7 mouse cellular contexts compared by ENCODE assay signal in genomic region chr16:32077648-32078407, GRCm38 (mm10). TPM values are rescaled to one million over a fixed set of nuclear protein-coding genes. Genes with fewer than 3 reads are reported as not detected.
DNase-seq lines count a peak whose midpoint lies in the region; ATAC-seq and TF ChIP-seq lines count a peak whose summit lies in the region.

No protein-coding gene starts in this region.

- 3% methylated on average over 13 of the region's 13 CpGs for WGBS in spleen, adult 2 months
- WGBS in embryonic facial prominence, embryonic 11.5 days, result 13% methylated on average over 13 of the region's 13 CpGs
- WGBS in hindbrain, embryonic 14.5 days, result 12% methylated on average over 13 of the region's 13 CpGs
- WGBS in midbrain, embryonic 16.5 days, result 15% methylated on average over 13 of the region's 13 CpGs

- no peaks in the 10 kb centered on the region for H3K9me3 ChIP-seq in embryonic facial prominence, embryonic 11.5 days (replicated peaks; ENCODE audit: control insufficient read depth, low read length)
- no peaks in the 10 kb centered on the region for H3K9me3 ChIP-seq in hindbrain, embryonic 14.5 days (ENCODE audit: control insufficient read depth, low read length)
- H3K9me3 ChIP-seq in midbrain, embryonic 16.5 days (replicated peaks; ENCODE audit: control insufficient read depth, low read length, poor library complexity, severe bottlenecking), result no peaks in the 10 kb centered on the region

- no peak for ATAC-seq in embryonic facial prominence, embryonic 11.5 days (replicated peaks; ENCODE audit: insufficient number of reproducible peaks, low FRiP score, low TSS enrichment, low read depth)
- no peak for ATAC-seq in hindbrain, embryonic 14.5 days (ENCODE audit: low FRiP score)
- no peak for ATAC-seq in midbrain, embryonic 16.5 days

- no peak for TF ChIP-seq CTCF in spleen, adult 2 months (IDR thresholded peaks at IDR 0.05; ENCODE audit: extremely low read depth, insufficient read depth, insufficient read length, insufficient replicate concordance)

- peak overlapping the region; percentile 97 for H3K4me3 ChIP-seq in spleen, adult 2 months (ENCODE audit: extremely low read depth, insufficient read depth, insufficient read length)
- peak overlapping the region; percentile 93 for H3K4me3 ChIP-seq in embryonic facial prominence, embryonic 11.5 days (ENCODE audit: low read depth, low read length)
- H3K4me3 ChIP-seq in hindbrain, embryonic 14.5 days (replicated peaks; ENCODE audit: low read length), result peak overlapping the region; percentile 94
- H3K4me3 ChIP-seq in midbrain, embryonic 16.5 days (ENCODE audit: low read depth, low read length), result peak overlapping the region; percentile 99

- peak overlapping the region; percentile 98 for H3K9ac ChIP-seq in embryonic facial prominence, embryonic 11.5 days (replicated peaks; ENCODE audit: low read length)
- peak overlapping the region; percentile 94 for H3K9ac ChIP-seq in hindbrain, embryonic 14.5 days
- H3K9ac ChIP-seq in midbrain, embryonic 16.5 days (ENCODE audit: low read depth, low read length), result peak overlapping the region; percentile 97; the same call in 1 of the 2 replicates

- H3K36me3 ChIP-seq in spleen, adult 2 months (ENCODE audit: control insufficient read depth, insufficient read depth, low read length), result 0 out of 2 replicates have a peak, but pooled peaks cover 2% of the 10 kb centered on the region
- H3K36me3 ChIP-seq in embryonic facial prominence, embryonic 11.5 days (replicated peaks; ENCODE audit: control insufficient read depth, insufficient read depth, low read depth, low read length), result no peaks in the 10 kb centered on the region
- no peaks in the 10 kb centered on the region for H3K36me3 ChIP-seq in hindbrain, embryonic 14.5 days (replicated peaks; ENCODE audit: control insufficient read depth, insufficient read depth)
- no peaks in the 10 kb centered on the region for H3K36me3 ChIP-seq in midbrain, embryonic 16.5 days (ENCODE audit: control insufficient read depth, insufficient read depth, low read length)

- peak overlapping the region; percentile 62 for H3K4me2 ChIP-seq in embryonic facial prominence, embryonic 11.5 days (ENCODE audit: low read depth, low read length)
- peak overlapping the region; percentile 56 for H3K4me2 ChIP-seq in hindbrain, embryonic 14.5 days (replicated peaks)
- H3K4me2 ChIP-seq in midbrain, embryonic 16.5 days (ENCODE audit: low read length), result peak overlapping the region; percentile 74

- no peak for DNase-seq in spleen, adult 2 months (ENCODE audit: low read depth in 1 of 2, low spot score in 2 of 2)
- DNase-seq in spleen, postnatal 10 days (ENCODE audit: low spot score in 2 of 2), result no peak
- no peak for DNase-seq in embryonic facial prominence, embryonic 11.5 days (ENCODE audit: low spot score)
- no peak for DNase-seq in hindbrain, embryonic 14.5 days (ENCODE audit: low spot score)
- no peak for DNase-seq in ovary, postnatal 14 days (ENCODE audit: low spot score)
- DNase-seq in cerebellum, adult 8-10 months, result no peak

- H3K4me1 ChIP-seq in spleen, adult 2 months (ENCODE audit: control insufficient read depth, insufficient read depth, insufficient read length), result peaks cover 6% of the 10 kb centered on the region; the same call in 1 of the 2 replicates
- H3K4me1 ChIP-seq in embryonic facial prominence, embryonic 11.5 days (ENCODE audit: control insufficient read depth, insufficient read depth, low read length), result no peaks in the 10 kb centered on the region
- peaks cover 21% of the 10 kb centered on the region for H3K4me1 ChIP-seq in hindbrain, embryonic 14.5 days (replicated peaks; ENCODE audit: control insufficient read depth, insufficient read depth, low read length)
- H3K4me1 ChIP-seq in midbrain, embryonic 16.5 days (ENCODE audit: control insufficient read depth, insufficient read depth, low read length), result peaks cover 23% of the 10 kb centered on the region

- no peak for TF ChIP-seq POLR2A in spleen, adult 2 months (IDR thresholded peaks at IDR 0.05; ENCODE audit: low read depth, low read length)

- no peaks in the 10 kb centered on the region for H3K27me3 ChIP-seq in spleen, adult 2 months (ENCODE audit: control insufficient read depth, insufficient read depth, low read length)
- H3K27me3 ChIP-seq in embryonic facial prominence, embryonic 11.5 days (ENCODE audit: control insufficient read depth, insufficient read depth, low read length), result no peaks in the 10 kb centered on the region
- no peaks in the 10 kb centered on the region for H3K27me3 ChIP-seq in hindbrain, embryonic 14.5 days (ENCODE audit: control insufficient read depth, insufficient read depth, low read length)
- no peaks in the 10 kb centered on the region for H3K27me3 ChIP-seq in midbrain, embryonic 16.5 days (ENCODE audit: control insufficient read depth, insufficient read depth, low read depth, low read length)

- peak overlapping the region; percentile 99 for H3K27ac ChIP-seq in spleen, adult 2 months (ENCODE audit: insufficient read depth, low read length)
- H3K27ac ChIP-seq in embryonic facial prominence, embryonic 11.5 days (replicated peaks; ENCODE audit: low read depth, low read length), result peak overlapping the region; percentile 93; the same call in 1 of the 2 replicates
- no peak overlapping the region for H3K27ac ChIP-seq in hindbrain, embryonic 14.5 days
- no peak overlapping the region for H3K27ac ChIP-seq in midbrain, embryonic 16.5 days (ENCODE audit: low read length)

RNA-seq across cellular contexts. Expression of gene Pak2, which starts 1.3 kb away (rescaled TPM):
- polyA plus RNA-seq in spleen, adult 2 months (2012; rRNA removed), result 16.8 and 18.8 TPM in 2 replicates
- polyA plus RNA-seq in embryonic facial prominence, embryonic 11.5 days (2014; fragmentation: Nextera tagmentation; extraction: Ambion mirVana), result 41.6 and 42.6 TPM in 2 replicates
- polyA plus RNA-seq in hindbrain, embryonic 14.5 days (2014; fragmentation: Nextera tagmentation; extraction: Ambion mirVana), result 30.6 and 34.5 TPM in 2 replicates
- 37.5 and 40.4 TPM in 2 replicates for polyA plus RNA-seq in midbrain, embryonic 16.5 days (2015; fragmentation: Nextera tagmentation; extraction: Ambion mirVana)

RNA-seq across cellular contexts. Expression of gene Pigx, which starts 21.7 kb away (rescaled TPM):
- 18.1 and 22.7 TPM in 2 replicates for polyA plus RNA-seq in spleen, adult 2 months (2012; rRNA removed)
- 168 TPM in 2 replicates for polyA plus RNA-seq in embryonic facial prominence, embryonic 11.5 days (2014; fragmentation: Nextera tagmentation; extraction: Ambion mirVana)
- polyA plus RNA-seq in hindbrain, embryonic 14.5 days (2014; fragmentation: Nextera tagmentation; extraction: Ambion mirVana), result 96.8 and 109 TPM in 2 replicates
- 104 and 107 TPM in 2 replicates for polyA plus RNA-seq in midbrain, embryonic 16.5 days (2015; fragmentation: Nextera tagmentation; extraction: Ambion mirVana)

RNA-seq across cellular contexts. Expression of gene Cep19, which starts 21.8 kb away (rescaled TPM):
- polyA plus RNA-seq in spleen, adult 2 months (2012; rRNA removed), result 4.2 and 4.7 TPM in 2 replicates
- polyA plus RNA-seq in embryonic facial prominence, embryonic 11.5 days (2014; fragmentation: Nextera tagmentation; extraction: Ambion mirVana), result 46.1 and 46.5 TPM in 2 replicates
- 50.3 and 53.0 TPM in 2 replicates for polyA plus RNA-seq in hindbrain, embryonic 14.5 days (2014; fragmentation: Nextera tagmentation; extraction: Ambion mirVana)
- 49.1 and 51.6 TPM in 2 replicates for polyA plus RNA-seq in midbrain, embryonic 16.5 days (2015; fragmentation: Nextera tagmentation; extraction: Ambion mirVana)

Comparison
In these comparisons a context has a peak if more than half of its experiments do, and no peak if none do; other contexts are left out.
1. H3K27ac ChIP-seq: peak in spleen, adult 2 months (single experiment) and embryonic facial prominence, embryonic 11.5 days (single experiment); none in hindbrain, embryonic 14.5 days (single experiment) and midbrain, embryonic 16.5 days (single experiment).
2. Peak in every context shown above with its lines, with median percentiles within 50 percentile points of each other: H3K4me3 ChIP-seq, H3K4me2 ChIP-seq and H3K9ac ChIP-seq.